Mouse (Mus musculus): ENCODE results near the gene Glrb.
A peak's percentile ranks its signal among the peaks of the same experiment; 100 is the strongest.

The Glrb gene

DNA sequence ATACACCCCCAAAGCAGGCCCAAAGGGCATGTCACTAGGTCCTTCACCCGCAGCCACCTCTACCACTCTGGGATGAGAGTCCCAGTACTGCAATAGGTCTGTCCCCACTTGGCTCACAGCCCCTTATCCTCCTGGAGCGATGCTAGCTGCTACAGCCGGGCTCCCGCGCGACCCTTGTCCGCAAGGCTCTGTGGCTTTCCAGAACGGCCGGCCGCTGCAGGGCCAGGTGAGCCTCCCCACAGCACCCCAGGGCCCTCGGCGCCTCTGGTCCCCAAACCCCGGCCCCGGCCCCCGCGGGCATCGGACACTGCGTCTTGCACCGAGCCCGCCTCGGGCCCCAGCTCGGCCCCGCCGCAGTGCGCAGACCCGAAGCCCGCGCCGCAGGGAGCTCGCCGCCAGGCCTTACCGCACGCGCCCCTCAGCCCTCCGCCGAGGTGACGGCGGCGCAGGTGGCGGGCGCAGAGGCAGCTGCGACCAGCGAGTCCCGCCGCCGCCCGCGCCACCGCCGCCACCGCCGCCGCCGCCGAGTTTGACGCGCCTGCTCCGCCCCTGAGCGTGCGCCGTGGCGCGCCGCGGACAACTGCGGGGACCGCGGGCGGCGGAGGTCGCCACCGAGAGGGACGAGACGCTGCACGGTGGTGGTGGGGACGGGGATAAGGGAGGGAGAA, at the start of gene Glrb:
Gene Glrb (minus strand): TSS at position 550 of the 668 bp plus-strand sequence.
- DNase-seq (ENCODE audit: low spot score): peak; percentile 59

DNA sequence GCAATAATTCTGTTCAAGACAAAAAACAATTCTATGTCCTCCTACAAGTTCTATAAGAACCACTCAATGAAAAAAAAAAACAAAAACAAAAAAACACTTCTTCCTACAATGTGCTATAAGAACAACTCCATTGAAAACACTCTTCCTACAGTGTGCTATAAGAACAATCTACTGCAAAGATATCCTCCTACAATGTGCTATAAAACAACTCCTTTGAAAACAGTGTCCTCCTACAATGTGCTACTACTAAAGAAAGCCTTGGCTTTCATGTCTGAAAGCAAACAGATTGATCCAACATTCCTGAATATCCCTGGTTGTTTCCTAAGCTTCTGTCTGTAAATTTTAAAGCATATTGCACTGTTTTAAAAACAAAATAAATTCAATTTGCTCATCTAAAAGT, 46.5 kb upstream of the Glrb start:
- DNase-seq (ENCODE audit: low spot score): no peak

GRCm38 (mm10) chr3:80958591-80958990, 45.1 kb upstream of the Glrb start:
- DNase-seq (ENCODE audit: low spot score): peak; percentile 66

- DNase-seq (ENCODE audit: low spot score): no peak
Observed at GRCm38 (mm10) chr3:80913779-80914284, 372 bp upstream of the Glrb start.

- DNase-seq (ENCODE audit: low spot score): no peak
Observed at GRCm38 (mm10) chr3:80894745-80895480, 18.5 kb downstream of the Glrb start.

DNA sequence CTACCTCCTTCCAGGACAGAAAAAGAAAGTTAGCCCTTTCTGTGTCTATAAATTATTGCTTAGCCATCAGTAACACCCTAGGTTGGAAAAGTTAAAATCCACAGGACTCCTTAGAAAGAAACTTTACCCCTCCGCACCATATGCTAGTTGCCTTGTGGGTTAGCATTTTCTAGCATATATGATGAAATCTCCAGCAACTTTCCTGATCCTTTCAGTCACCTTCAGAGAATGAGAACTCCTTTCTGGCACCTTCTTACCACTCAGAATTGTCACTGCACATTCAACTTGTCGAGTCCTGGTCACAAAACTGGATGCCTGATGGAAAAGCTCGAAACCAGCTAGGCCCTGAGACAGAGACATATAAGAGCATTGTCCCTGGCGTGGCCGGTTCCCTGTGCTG, 19.1 kb downstream of the Glrb start:
- no peak for DNase-seq (ENCODE audit: low spot score)

- no peak for DNase-seq (ENCODE audit: low spot score)
Observed at GRCm38 (mm10) chr3:80893055-80893690, 20.3 kb downstream of the Glrb start.

- no peak for DNase-seq (ENCODE audit: low spot score)
Observed at GRCm38 (mm10) chr3:80891087-80891486, 22.4 kb downstream of the Glrb start.

- DNase-seq (ENCODE audit: low spot score): no peak
Observed at GRCm38 (mm10) chr3:80885174-80885573, 28.3 kb downstream of the Glrb start.

GRCm38 (mm10) chr3:80883601-80884000, 29.9 kb downstream of the Glrb start:
- DNase-seq (ENCODE audit: low spot score): no peak

DNA sequence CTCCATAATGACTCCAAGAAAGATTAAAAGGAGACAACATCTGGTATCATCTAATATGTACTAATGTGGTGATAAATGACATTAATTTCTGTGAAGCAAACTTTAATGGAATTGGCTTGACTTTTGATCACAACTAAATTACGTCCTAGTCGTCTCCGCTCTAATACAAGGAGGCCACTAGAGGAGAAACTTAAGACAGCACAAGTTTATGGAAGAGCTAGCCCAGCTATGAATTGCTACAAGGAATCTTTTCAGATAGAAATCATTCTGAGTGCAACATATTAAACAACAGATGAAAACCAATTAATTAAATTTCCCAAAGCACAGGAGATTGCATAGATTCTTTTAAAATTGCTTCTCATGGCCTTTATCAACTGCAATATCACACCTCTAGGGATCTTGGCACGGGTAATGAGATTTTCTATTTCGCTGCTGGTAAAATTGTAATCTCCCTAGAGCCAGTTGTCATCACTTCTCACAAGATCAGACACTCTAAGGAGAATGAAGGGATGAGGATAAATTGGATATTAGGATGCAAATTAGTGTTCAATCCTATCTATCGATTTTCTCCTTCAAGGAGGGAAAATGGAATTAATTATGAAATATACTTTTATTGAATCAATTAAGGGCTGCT, 32.7 kb downstream of the Glrb start:
- DNase-seq (ENCODE audit: low spot score): no peak

DNA sequence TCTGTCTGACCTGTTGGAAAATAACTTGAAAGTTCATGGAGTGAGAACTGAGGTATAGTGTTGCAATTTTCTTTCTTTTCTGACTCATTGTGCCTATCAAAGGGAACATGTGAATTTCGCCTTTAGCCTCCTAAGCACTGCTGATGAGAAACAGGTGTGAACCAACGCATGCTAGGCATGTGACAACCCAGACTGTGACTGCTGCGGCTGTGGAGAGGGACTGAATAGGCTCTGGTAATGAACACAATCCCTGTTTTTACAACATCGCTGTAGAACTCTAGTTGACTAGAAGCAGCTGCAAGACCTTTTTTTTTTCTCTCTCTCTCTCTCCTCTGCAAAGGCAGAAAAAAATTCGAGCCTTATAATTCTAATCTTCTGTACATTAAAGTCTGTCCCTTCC, 34.9 kb downstream of the Glrb start:
- DNase-seq (ENCODE audit: low spot score): no peak

GRCm38 (mm10) chr3:80874690-80875353, 38.6 kb downstream of the Glrb start:
- DNase-seq (ENCODE audit: low spot score): no peak

DNA sequence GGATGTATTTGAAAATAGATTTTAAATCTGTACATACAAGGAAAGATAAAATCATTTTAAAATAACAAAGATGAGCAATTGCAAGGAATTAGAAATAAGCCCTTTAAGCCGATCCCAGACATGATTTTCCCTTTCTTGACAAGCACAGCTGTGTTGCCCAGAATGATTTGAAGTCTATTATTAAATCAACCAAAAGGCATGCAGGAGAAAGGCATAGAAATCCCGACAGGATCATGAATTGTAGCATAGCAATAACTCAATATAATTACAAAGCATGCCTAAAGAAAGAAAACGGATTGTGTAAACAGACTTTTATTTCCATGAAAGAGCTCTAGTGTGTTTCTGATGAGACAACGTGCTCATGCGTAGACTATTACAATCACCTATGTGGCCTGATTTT, 39.4 kb downstream of the Glrb start:
- no peak for DNase-seq (ENCODE audit: low spot score)

- no peak for DNase-seq (ENCODE audit: low spot score)
Observed at GRCm38 (mm10) chr3:80871472-80872171, 41.8 kb downstream of the Glrb start.

DNA sequence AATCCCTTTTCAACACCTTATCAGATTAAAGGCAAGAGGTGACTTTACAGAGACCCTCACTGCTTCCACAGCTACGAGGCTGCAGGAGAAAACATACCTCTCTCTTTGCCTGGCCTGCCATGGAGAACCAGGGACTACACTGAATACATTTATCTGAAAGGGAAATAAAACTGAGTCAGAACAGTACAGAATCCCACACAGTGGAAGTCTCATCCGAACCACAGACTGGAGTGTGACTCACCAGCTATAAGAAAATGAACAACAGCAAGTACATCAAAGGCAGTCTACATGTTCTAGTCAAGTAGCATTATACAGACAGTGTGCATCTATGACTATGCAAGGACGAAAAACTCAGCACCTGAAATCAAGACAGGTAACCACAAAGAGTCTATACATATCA, 46.1 kb downstream of the Glrb start:
- DNase-seq (ENCODE audit: low spot score): no peak

GRCm38 (mm10) chr3:80852912-80853507, 60.5 kb downstream of the Glrb start:
- no peak for DNase-seq (ENCODE audit: low spot score)

DNA sequence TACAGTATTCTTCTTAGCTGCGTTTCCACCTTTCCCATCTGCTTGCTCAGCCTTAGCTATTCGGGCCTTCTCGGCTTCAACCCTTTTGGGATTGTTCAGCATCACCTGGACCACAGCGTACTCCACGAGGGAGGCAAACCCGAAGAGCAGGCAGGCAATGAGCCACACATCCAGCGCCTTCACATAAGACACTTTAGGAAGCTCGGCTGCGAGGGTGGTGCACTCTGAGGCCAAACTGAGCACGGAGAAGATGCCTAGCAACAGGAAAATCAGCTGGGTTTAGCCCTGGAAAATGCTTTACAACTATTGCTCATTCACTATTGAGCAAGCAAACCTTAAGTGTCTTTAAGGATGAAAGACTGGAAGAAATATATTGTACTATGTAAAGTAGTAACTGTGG, 62.5 kb downstream of the Glrb start:
- no peak for DNase-seq (ENCODE audit: low spot score)

DNA sequence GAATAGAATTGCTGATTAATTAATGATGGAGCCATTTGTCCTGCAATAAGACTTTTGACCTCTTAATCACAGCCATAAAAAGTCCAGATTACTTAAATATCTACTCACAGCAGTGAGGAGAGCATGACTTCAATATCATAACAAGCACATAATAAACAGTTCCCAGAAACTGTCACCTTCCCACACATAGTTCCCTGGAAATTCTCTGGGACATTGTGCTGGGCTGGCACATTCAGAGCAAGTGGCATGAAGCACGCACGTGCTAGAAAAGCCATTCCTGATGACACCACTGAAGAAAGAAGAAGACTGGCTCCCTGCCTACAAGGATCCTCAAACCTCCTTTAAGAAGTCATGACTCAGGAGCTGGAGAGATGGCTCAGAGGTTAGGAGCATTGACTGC, 67.8 kb downstream of the Glrb start:
- DNase-seq (ENCODE audit: low spot score): peak; percentile 20

- DNase-seq (ENCODE audit: low spot score): no peak
Observed at GRCm38 (mm10) chr3:80839845-80840244, 73.6 kb downstream of the Glrb start.

GRCm38 (mm10) chr3:80837583-80837982, 75.9 kb downstream of the Glrb start:
- no peak for DNase-seq (ENCODE audit: low spot score)

Data from layer of hippocampus, adult 11-12 months (tissue).